Mouse (Mus musculus) olfactory bulb, adult 2 months (tissue): Measurements from ENCODE around the gene Id3.

Experiments used
- CTCF ChIP-seq: fragments of 200-500 bp; IDR thresholded peaks from 2 replicates; pipeline ENCODE4 v1.5.1; 2012; ENCODE audit warnings: low read depth, mild to moderate bottlenecking, low read length, moderate library complexity; ENCODE audit not compliant: insufficient read depth
- POLR2A ChIP-seq: fragments of 200-500 bp; IDR thresholded peaks from 2 replicates; pipeline ENCODE4 v1.6.1; 2012; ENCODE audit warnings: mild to moderate bottlenecking, low read depth, low read length, moderate library complexity; ENCODE audit not compliant: insufficient read depth

- TF ChIP-seq POLR2A (no peak), CTCF (no peak)
These were observed 31.2 kb downstream of the Id3 start for GRCm38 (mm10) chr4:136174216-136175193.
